8 mouse cellular contexts compared by ENCODE assay signal in genomic region chr6:119479343-119479875, GRCm38 (mm10). TPM values are rescaled to one million over a fixed set of nuclear protein-coding genes. Genes with fewer than 3 reads are reported as not detected.
DNase-seq lines count a peak whose midpoint lies in the region; ATAC-seq and TF ChIP-seq lines count a peak whose summit lies in the region.

Fbxl14 (plus strand) TSS chr6:119479668.

- TF ChIP-seq CTCF in Patski (IDR thresholded peaks at IDR 0.05): no peak

- peak within 1 kb of the TSS; percentile 98 for H3K27ac ChIP-seq in forebrain, embryonic 11.5 days (ENCODE audit: low read depth, low read length)
- H3K27ac ChIP-seq in macrophage: peak within 1 kb of the TSS; percentile 73

- intact Hi-C loops in heart, postnatal 36 days (cut with DNase I): no loop called here

- H3K9ac ChIP-seq in forebrain, embryonic 11.5 days (ENCODE audit: low read length): peak within 1 kb of the TSS; percentile 95

- under 1% methylated on average over 89 of the region's 101 CpGs for WGBS in forebrain, embryonic 11.5 days
- WGBS in macrophage (ENCODE audit: missing documents): under 1% methylated on average over 79 of the region's 101 CpGs

- CTCF ChIA-PET in Patski (lab: Charles Lee): interaction anchor here (0.9 kb wide), 1 partner anchor 12 kb away, joined by 4 read pairs; no protein-coding TSS in a partner anchor

- H3K27me3 ChIP-seq in Patski: no peaks in the 10 kb centered on the region
- no peaks in the 10 kb centered on the region for H3K27me3 ChIP-seq in forebrain, embryonic 11.5 days (ENCODE audit: control insufficient read depth, insufficient read depth, low read length)

- peaks cover 45% of the 10 kb centered on the region for H3K79me2 ChIP-seq in macrophage (ENCODE audit: inconsistent target)

- ATAC-seq in cerebellum, adult (ENCODE audit: insufficient number of reproducible peaks, low FRiP score, low TSS enrichment): peak; percentile 77
- peak; percentile 72 for ATAC-seq in Patski
- peak; percentile 81 for ATAC-seq in forebrain, embryonic 11.5 days (replicated peaks; ENCODE audit: low FRiP score)

- peak within 1 kb of the TSS; percentile 92 for H3K4me3 ChIP-seq in forebrain, embryonic 11.5 days (ENCODE audit: low read depth, low read length)
- H3K4me3 ChIP-seq in macrophage (ENCODE audit: inconsistent target): peak within 1 kb of the TSS; percentile 54

- H3K4me1 ChIP-seq in forebrain, embryonic 11.5 days (replicated peaks; ENCODE audit: control insufficient read depth, insufficient read depth, low read length): peaks cover 17% of the 10 kb centered on the region

- in situ Hi-C loops in Patski (cut with MboI; ENCODE audit: low pct_unique_long_range_greater_than_20kb): no loop called here

- POLR2A ChIA-PET in Patski (lab: Charles Lee): interaction anchor here (1.3 kb wide), 1 partner anchor 13 kb away, joined by 3 read pairs; no protein-coding TSS in a partner anchor

- H3K36me3 ChIP-seq in forebrain, embryonic 11.5 days (ENCODE audit: control insufficient read depth, insufficient read depth, low read length): no peaks in the 10 kb centered on the region
- no peaks in the 10 kb centered on the region for H3K36me3 ChIP-seq in macrophage (ENCODE audit: inconsistent target)

- H3K4me2 ChIP-seq in forebrain, embryonic 11.5 days (ENCODE audit: low read depth, low read length, severe bottlenecking): peak within 1 kb of the TSS; percentile 94

- H3K9me3 ChIP-seq in forebrain, embryonic 11.5 days (ENCODE audit: control insufficient read depth, low read length): no peaks in the 10 kb centered on the region

- no peak for DNase-seq in cerebellum, adult 11-12 months
- no peak for DNase-seq in Patski (ENCODE audit: low read depth, low spot score)
- no peak for DNase-seq in forebrain, embryonic 11.5 days (ENCODE audit: low spot score)
- DNase-seq in heart, postnatal 36 days: peak; percentile 66 to 72
- DNase-seq in layer of hippocampus, postnatal 14 days (ENCODE audit: low spot score in 2 of 2): no peak
- peak; percentile 77 for DNase-seq in thymus, postnatal 14 days

RNA-seq across cellular contexts. Expression of gene Fbxl14, which starts in this region (rescaled TPM):
- 29.5 TPM for polyA plus RNA-seq in Patski (2021)
- 5.6 and 6.3 TPM in 2 replicates for polyA plus RNA-seq in forebrain, embryonic 11.5 days (2014; fragmentation: Nextera tagmentation; extraction: Ambion mirVana)
- total RNA-seq in heart, postnatal 36 days (2021): 10 to 100 TPM; 14.1 to 16.5 TPM
- 10 to 100 TPM; 24.2 to 25.8 TPM for total RNA-seq in layer of hippocampus, postnatal 14 days (2021)
- total RNA-seq in macrophage (2018; cell fraction: chromatin; rRNA removed): 10 to 100 TPM in 5 of 26 experiments, 1 to 10 TPM in 21; 1.3 to 13.3 (median 4.3) TPM
- 10 to 100 TPM; 12.1 to 27.8 (median 20.1) TPM for total RNA-seq in macrophage (2018; cell fraction: cytosol; rRNA removed)
- 10 to 100 TPM in 20 of 26 experiments, 1 to 10 TPM in 6; 7.9 to 40.7 (median 20.2) TPM for total RNA-seq in macrophage (2018; cell fraction: nucleus; rRNA removed)
- polyA plus RNA-seq in macrophage (2018): 15.0 to 19.3 TPM (median 15.8 TPM) in 3 replicates

Comparison
In these comparisons a context has a peak if more than half of its experiments do, and no peak if none do; other contexts are left out.
1. DNase-seq: peak in heart, postnatal 36 days (2 of 2) and thymus, postnatal 14 days (single experiment); none in cerebellum, adult 11-12 months (single experiment), Patski (single experiment), forebrain, embryonic 11.5 days (single experiment) and layer of hippocampus, postnatal 14 days (0 of 2).
2. Peak in every context shown above with its lines, with median percentiles within 50 percentile points of each other: ATAC-seq.